Comparison of ENCODE assay signal across 33 mouse cellular contexts in genomic region chr11:11798690-11799089, GRCm38 (mm10).
"Had no signal": no experiment of that assay in that cellular context is flagged by ENCODE, and none has a peak within 500 bp of the region (broad histone marks: within the 10 kb centered on the region; RNA-seq: fewer than 3 reads in every experiment).

No protein-coding gene starts in this region.

- H3K9me3 ChIP-seq: heart, embryonic 12.5 days; heart, embryonic 13.5 days; heart, embryonic 15.5 days; hindbrain, embryonic 10.5 days; hindbrain, embryonic 12.5 days; hindbrain, embryonic 13.5 days; hindbrain, embryonic 15.5 days; intestine, embryonic 15.5 days; kidney, embryonic 15.5 days had no signal

- H3K4me1 ChIP-seq: hindbrain, embryonic 10.5 days; hindbrain, embryonic 12.5 days; hindbrain, embryonic 13.5 days; hindbrain, embryonic 15.5 days; intestine, embryonic 15.5 days; kidney, embryonic 15.5 days had no signal

- H3K4me2 ChIP-seq: heart, embryonic 12.5 days; heart, embryonic 13.5 days; heart, embryonic 15.5 days; hindbrain, embryonic 12.5 days; hindbrain, embryonic 13.5 days; hindbrain, embryonic 14.5 days; hindbrain, embryonic 15.5 days; intestine, embryonic 15.5 days; kidney, embryonic 15.5 days had no signal

- H3K27me3 ChIP-seq: heart, embryonic 12.5 days; heart, embryonic 13.5 days; heart, embryonic 15.5 days; hindbrain, embryonic 12.5 days; hindbrain, embryonic 13.5 days; hindbrain, embryonic 15.5 days; intestine, embryonic 15.5 days; kidney, embryonic 15.5 days had no signal

- ATAC-seq: hindbrain, embryonic 16.5 days; hindbrain, postnatal 0 days; inflammation-experienced regulatory T-cells, adult 6 months; intestine, embryonic 15.5 days; intestine, embryonic 16.5 days; intestine, postnatal 0 days had no signal

- DNase-seq: heart, postnatal 10 days; heart, postnatal 14 days; heart, postnatal 36 days; kidney, adult 11 months; kidney, adult 18-20 months; kidney, adult 2 months; kidney, adult 8-10 months; kidney, adult 9 months; kidney, postnatal 10 days; kidney, postnatal 14 days; kidney, postnatal 25 days; kidney, postnatal 36 days; kidney, postnatal 4 days; layer of hippocampus, adult 9-11 months; layer of hippocampus, postnatal 36 days had no signal

- H3K27ac ChIP-seq: heart, embryonic 13.5 days; heart, embryonic 15.5 days; hindbrain, embryonic 10.5 days; hindbrain, embryonic 12.5 days; hindbrain, embryonic 13.5 days; hindbrain, embryonic 14.5 days; hindbrain, embryonic 15.5 days; hindbrain, postnatal 0 days; intestine, embryonic 15.5 days; kidney, embryonic 15.5 days; kidney, postnatal 0 days; layer of hippocampus, adult 2 months; left cerebral cortex, adult 2 months had no signal

- H3K4me3 ChIP-seq: heart, embryonic 12.5 days; heart, embryonic 13.5 days; heart, embryonic 15.5 days; hindbrain, embryonic 10.5 days; hindbrain, embryonic 12.5 days; hindbrain, embryonic 13.5 days; hindbrain, embryonic 15.5 days; intestine, embryonic 15.5 days; kidney, embryonic 15.5 days; layer of hippocampus, adult 2 months; left cerebral cortex, adult 2 months had no signal

- H3K9ac ChIP-seq: heart, embryonic 12.5 days; heart, embryonic 13.5 days; heart, embryonic 15.5 days; hindbrain, embryonic 12.5 days; hindbrain, embryonic 13.5 days; hindbrain, embryonic 14.5 days; hindbrain, embryonic 15.5 days; intestine, embryonic 15.5 days; kidney, embryonic 15.5 days had no signal
